Mouse (Mus musculus) T-helper 17 cell (primary cell): ENCODE results near the gene Flcn.

ENCODE experiments used
- in situ Hi-C, 2 experiments: fragments of 300-600 bp; cut with MboI, MseI; formaldehyde crosslinking; loops; 1 replicate in 1 of 2; 2 replicates in 1 of 2; pipeline ENCODE4 v1.15.1; 2025; ENCODE audit warnings: high pct_unique_total_duplicates in 2 of 2

Gene Flcn

DNA sequence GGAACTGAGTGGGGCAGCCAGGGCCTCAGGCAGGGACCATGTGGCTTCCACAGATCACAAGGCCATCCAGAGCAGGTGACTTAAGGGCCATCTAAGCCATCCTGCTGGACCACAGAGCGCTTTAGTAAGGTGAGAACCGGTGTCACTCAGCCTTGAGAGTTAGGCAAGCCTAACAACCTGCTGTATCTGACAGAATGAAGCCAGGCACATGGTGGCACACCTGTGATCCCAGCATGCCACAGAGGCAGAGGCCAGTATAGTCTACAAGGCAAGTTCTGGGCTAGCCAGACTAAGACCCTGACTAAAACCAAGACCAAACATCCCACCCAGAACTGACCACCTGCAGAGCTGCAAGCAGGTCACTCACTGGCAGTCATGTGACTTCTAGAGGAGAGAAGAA is 4.2 kb downstream of the Flcn start:
- in situ Hi-C loops, result no loop called here

DNA sequence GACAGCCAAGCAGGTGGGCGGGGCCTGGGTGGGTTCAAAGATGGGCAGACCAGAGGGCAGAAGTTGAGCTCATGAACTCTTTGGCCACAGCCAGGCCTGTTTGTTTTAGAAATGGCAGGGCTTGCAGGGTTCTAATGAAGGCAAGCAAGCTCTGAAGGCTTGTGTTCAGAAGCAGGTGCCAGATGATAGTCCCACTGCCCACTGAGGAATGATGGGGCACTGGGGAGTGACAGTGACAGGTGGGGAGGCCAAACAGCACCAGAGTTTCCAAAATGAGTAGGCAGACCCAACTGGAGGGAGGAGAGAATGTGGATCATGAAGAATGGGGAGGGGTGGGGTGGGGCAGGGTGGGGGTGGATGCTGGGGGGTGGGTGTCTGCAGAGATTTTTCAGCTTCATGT is 4.6 kb downstream of the Flcn start:
- in situ Hi-C loops, result no loop called here

DNA sequence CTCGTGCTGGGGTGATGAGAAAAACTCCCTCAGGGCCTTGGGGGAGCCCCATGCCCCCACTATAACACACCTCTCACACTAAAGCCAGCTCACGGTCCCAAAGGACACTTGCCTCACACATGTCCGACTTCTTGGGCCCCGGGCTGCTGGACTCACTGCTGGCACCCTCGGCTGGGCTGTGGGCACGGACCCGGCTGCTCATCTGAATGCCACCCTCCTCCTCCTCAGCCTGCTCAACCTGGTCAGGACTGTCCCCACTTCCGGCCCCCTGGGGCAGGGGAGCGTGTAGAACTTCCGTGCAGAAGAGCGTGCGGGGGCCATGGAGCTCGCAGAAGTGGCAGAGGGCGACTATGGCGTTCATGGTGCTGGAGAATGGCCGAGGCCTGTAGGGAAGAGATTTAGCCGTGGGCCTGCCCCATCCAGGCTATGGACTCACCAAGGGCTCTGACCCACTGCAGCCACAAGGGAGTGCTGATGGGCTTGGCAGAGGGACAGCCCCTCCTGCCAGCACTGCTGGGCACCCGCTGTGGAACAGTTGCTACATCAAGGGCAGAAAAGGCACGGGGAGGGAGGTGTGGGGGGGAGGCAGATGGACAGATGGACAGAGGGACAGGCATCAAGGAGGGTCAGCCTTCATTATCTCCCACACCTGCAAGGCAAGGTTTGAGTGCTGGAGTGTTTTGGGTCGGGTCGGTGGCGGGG is 5.3 kb downstream of the Flcn start:
- in situ Hi-C loops, result no loop called here

DNA sequence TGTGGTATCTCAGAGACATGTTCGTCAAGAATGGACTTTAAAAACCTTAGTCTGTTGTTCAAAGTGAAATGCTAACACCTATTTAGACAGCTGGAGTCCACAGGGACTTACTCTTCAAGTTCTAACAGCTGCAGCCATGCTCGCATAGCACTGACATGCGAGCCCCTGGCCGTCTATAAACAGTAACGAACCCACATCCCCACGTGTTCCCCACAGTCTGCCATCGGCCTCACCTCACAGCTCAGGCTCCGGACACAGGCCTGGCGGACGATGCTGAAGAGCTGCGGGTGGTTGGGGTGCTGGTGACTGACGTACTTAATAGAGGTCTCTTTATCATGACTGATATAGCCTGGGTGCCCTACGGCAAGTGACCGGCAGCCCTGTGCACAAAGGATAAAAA is 6.3 kb downstream of the Flcn start:
- in situ Hi-C loops, result no loop called here

DNA sequence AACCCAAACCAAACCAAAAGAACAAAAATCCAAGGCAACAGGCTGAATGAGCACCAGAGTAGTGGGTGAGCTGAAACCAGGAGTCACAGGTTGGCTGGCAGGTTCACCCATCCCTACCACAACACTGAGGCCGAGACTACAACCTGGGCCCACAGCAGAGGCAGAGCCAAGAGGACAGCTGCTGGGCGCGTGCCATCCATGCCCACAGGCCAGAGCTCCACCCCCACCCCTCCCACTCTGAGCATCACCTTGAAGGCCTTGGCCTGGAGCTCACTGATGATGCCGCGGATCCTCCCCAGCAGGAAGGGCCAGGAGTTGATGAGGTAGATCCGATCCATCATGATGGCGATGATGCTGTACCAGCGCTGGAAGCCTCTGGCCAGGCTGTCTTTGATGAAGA is 7.9 kb downstream of the Flcn start:
- in situ Hi-C loops, result no loop called here

DNA sequence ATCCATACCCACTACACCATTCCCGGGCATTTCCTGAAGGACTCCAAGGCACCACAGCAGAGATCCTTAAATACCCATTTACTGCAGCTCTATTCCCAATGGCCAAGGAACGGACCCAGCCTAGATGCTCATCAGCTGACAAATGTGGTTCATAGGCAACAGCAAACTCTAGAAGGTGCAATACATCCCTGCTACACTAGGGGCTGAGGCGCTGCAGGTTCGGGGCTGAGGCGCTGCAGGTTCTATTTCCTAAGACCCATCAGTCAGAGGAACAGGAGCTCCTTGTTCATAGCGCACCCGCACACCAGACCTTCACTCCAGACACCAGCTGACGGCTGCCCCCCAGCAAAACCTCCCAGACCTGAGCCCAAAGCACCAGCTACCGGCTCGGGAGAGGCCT is 9.4 kb downstream of the Flcn start:
- in situ Hi-C loops, result no loop called here

DNA sequence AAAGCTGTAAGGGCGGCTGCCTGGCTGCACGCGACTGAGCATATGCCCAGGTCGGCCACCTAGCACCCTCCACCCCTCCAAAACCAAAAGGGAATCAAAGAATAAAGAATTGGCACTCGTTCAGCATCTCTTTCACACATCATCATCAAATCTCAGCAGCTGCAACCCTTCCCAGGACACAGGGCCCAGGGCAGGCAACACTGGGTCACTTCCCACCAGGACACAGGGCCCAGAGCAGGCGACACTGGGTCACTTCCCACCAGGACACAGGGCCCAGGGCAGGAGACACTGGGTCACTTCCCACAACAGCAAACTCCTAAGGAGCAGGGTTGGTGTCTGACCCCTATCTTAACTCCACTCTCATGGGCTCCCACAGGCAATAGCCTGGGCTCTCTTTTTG is 16.4 kb downstream of the Flcn start:
- in situ Hi-C loops, result no loop called here

DNA sequence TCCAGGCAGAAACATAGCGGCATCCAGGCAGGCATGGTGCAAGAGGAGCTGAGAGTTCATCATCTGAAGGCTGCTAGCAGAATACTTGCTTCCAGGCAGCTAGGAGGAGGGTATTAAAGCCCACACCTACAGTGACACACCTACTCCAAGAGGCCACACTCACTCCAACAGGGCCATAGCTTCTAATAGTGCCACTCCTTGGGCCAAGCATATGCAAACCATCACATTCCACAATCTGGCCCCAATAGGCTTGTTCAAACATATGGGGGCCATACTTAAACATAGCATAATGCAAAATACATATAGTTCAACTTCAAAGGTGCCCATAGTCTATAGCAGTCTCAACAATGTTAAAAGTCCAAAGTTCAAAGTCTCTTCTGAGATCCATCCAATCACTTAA is 20.5 kb downstream of the Flcn start:
- in situ Hi-C loops, result loop anchor here in 1 of 2 experiments (10.0 kb wide), 1 partner anchor 1105 kb away; no protein-coding TSS in a partner anchor

DNA sequence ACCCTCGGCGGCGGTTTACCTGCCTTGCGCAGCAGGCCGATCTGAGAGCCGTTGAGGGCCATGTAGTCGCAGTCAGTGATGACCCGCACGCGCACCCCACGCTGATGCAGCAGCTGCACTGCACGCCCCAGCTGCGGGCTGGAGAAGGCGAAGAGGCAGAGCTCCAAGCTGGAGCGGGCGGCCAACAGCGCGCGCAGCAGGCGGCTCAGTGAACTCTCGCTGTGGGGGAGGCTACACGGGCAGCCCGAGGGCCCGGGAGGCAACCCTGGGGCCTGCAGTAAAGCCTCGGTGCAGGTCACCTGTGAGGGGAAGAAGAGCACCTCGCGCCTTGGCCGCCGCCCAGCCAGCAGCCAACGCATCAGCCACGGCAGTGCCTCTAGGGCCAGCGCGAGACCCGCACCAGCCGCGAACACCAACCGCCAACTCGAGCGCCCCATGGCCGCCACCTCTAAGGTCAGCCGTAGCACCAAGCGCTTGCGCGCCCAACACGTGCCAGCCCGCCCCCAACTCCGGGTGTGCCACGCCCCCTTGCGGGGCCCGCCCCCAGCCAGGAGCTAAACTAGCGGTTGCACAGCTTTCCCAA is 22.5 kb downstream of the Flcn start, which contains the start of gene Pld6:
Gene Pld6 (minus strand): TSS at position 447 of the 583 bp plus-strand sequence.
- in situ Hi-C loops, result loop anchor here in 1 of 2 experiments (10.0 kb wide), 1 partner anchor 1108 kb away; no protein-coding TSS in a partner anchor

DNA sequence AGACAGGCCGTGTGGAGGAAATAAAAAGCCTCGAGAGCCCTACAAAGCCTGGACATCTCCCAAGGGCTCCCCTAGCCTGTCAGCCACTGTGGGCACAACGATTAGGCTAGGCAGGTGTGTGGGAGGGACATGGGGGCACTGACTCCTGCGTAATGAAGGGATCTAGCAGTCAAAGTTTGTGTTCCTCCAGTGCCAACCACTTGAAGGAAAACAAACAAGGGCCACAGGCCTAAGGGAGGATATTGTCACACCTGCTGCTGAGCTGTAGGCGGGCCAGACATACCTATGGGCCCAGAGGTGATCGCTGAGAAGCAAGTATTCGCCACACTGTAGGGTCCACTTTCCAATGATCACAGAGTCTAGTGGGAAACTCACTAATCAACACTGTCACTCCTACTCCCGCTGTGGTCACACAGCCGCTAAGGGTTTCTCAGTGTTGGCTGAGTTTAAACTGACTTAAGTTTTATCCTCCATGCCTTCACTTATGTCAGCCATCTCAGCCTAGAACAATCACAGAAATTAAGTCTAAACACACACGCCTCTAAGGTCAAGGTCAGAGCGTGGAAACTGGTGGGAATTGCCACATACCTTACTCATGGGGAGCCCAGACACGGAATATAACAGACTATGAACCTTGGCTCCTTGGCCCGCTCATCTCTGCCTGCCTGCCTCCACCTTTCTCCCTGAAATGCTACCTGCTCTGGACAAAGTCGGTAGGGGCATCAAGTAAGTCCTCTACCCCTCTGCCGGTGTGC is 23.2 kb downstream of the Flcn start:
- in situ Hi-C loops, result loop anchor here in 1 of 2 experiments (10.0 kb wide), 1 partner anchor 1108 kb away; no protein-coding TSS in a partner anchor

DNA sequence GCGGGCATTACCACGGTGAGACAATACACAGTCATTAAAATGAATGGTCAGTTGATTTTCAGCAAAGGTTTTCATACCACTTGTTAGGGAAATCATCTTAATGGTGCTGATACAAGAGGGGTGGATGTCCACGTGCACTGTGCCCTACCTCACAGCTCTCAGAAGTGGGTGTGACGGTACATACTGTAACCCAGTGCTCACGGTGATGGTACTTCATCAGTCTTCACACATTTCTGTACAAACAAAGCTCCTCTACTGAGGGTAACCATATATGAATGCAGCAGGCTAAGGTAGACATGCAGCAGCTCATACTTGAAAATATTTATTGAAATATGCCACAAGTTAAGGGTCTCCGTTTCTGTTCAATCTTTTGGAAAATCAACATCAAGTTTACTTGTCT is 26.2 kb downstream of the Flcn start:
- in situ Hi-C loops, result loop anchor here in 1 of 2 experiments (10.0 kb wide), 1 partner anchor 1111 kb away; no protein-coding TSS in a partner anchor

DNA sequence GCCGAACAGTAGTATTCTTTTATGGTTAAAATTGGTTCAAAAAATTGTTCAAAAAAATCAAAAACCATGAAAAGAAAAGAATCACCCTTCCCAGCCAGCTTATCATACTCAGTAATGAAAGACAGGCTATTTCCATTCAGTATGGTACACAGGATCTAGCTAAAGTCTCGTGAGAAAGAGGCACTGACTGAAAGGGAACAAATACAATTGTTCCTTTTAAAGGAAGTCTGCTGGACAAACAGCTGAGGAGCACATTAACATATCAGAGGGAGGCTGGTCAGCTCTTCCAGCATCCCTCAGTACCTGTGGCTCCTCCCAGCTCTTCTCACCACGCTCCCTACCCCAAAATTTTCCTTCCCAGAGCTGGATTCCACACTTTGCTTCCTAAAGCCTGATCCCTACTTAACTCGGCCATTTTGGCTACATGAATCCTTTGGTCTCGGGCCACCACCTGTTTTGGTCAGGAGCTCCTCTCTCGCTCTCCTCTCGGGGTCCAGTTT is 27.7 kb downstream of the Flcn start:
- in situ Hi-C loops, result loop anchor here in 1 of 2 experiments (10.0 kb wide), 1 partner anchor 1113 kb away; no protein-coding TSS in a partner anchor

DNA sequence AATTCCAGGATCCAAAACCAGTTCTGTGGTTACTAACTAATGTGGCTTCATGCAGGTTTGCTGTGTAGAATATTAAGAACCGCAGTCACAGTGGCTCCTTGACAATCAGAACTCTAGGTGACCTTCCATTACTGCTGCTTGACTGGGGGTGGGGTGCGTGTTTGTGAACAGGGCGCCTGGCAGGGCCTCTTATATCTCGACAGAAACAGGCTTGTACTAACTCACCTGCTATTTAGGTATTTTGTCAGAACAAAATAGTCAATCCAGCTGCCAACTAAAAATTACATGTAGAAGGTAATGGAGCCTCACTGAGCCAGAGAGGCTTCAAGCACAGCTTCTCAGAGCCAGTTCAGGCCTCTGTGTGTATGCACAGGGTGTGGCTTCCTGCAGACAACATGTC is 29.6 kb downstream of the Flcn start:
- in situ Hi-C loops, result loop anchor here in 1 of 2 experiments (10.0 kb wide), 1 partner anchor 1115 kb away; no protein-coding TSS in a partner anchor

DNA sequence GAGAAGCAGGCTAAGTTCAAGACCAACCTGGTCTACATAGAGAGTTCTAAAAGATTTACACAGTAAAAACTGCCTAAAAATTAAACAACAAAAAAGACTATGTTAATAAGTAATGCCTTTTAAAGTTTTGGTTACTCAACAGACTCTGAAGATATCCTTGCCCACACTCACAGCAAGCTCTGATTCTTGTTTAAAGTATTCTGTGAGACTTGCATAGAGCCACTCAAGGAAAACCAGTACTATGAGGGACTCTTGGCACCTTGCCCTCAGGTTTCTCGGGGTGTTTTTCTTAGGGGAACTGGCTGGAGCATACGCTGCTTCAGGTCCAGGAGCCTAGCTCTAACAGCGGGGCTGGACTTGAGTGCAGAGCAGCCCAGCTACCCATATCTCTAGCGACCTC is 30.4 kb downstream of the Flcn start:
- in situ Hi-C loops, result loop anchor here in 1 of 2 experiments (10.0 kb wide), 1 partner anchor 155 kb away; no protein-coding TSS in a partner anchor

DNA sequence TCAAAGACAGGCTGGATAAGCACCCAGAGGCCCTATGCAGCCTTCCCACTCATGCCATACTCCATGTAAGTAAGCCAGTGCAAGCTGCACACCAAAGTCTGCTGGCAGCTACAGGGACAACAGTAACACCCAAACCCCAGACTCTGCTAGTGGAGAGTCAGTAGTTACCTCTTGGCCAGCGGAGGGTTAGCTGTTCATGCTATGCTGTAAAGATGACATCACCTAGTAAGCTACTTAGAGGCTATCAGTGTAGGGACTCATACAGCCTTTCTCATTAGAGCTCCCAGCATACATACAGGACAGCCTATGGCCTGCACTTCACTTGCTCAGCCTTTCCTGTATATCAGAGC is 31.0 kb downstream of the Flcn start:
- in situ Hi-C loops, result loop anchor here in 1 of 2 experiments (10.0 kb wide), 1 partner anchor 154 kb away; no protein-coding TSS in a partner anchor

DNA sequence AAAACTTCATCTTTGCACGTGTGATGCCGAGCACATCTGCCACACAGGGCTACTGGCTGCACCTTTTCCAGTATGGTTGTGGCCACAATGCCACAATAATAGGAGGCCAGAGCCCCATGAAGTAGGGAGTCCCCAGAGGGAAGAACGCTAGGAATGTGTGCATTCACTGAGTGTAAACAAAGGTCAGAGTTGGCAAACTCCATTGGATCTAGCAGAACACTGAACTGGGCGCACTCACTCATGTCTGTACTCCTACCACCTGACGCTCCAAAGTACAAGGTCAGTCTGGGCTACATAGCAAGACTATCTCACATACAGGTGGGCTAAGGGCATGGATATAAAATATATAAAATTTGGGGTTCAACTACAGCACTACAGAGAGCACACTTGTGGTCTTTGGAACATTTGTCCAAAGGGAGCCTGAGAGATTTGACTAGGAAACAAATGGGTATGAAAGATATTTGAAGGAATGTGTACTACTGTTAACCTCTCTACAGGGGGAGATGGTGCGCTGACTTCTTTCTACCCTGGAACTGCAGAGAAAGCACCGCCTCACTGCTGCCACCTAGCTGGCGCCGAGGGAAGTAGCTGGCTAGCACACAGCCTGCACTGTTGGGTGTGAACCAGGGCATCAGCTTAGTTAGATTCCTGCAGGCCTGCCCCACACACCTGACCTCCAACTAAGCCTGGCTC is 31.5 kb downstream of the Flcn start:
- in situ Hi-C loops, result loop anchor here in 1 of 2 experiments (10.0 kb wide), 1 partner anchor 154 kb away; no protein-coding TSS in a partner anchor

DNA sequence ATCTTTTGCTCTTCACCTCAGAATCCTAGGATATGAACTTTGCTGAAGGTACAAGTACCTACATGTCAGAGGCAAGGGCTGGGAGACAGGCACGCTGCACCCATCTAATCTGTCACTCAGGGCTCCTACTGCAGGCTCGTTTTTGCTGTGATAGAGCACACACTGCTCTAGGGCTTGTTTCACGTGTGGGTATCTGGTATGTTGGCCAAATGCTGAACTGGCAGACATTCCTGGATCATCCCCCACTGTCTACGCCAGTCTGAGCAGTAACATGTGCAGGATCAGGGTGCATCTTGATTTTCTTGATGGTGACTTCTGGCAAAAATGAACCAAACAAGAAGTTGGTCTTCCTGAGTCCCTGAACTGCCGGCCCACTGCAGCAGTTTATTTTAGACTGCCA is 32.6 kb downstream of the Flcn start:
- in situ Hi-C loops, result loop anchor here in 1 of 2 experiments (10.0 kb wide), 1 partner anchor 152 kb away; no protein-coding TSS in a partner anchor

DNA sequence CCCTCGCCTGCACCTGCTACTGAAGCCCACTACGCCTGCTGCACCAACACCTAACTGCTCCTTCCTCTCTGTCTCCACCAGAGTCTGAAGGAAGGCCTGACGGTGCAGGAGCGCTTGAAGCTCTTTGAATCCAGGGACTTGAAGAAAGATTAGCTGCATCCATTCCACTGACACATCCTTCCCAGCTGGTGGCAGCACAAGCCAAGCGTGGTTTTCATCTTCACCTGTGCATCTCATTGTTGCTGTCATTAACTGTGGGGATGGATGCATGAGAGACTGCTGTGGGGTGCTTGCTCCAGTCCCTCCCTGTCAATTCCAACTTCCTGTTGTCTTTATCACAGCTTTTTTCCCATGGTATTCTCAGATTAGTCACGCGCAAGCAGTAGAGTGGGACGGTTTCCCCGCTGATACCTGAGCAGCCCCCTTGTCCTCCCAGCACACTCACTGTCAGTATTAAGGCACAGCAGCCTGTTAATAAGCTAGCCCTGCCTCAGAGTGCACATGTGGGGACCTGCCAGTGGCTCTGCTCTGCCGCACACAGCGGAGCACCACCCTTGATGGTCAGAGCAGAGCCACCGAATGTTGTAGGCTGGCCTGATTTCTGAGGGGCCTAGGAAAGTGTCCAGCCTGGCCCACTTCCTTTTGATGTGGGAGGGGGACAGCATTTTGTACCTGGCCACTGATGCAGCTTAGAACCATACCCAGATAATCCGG is 34.2 kb downstream of the Flcn start:
- in situ Hi-C loops, result loop anchor here in 1 of 2 experiments (10.0 kb wide), 1 partner anchor 151 kb away; no protein-coding TSS in a partner anchor

DNA sequence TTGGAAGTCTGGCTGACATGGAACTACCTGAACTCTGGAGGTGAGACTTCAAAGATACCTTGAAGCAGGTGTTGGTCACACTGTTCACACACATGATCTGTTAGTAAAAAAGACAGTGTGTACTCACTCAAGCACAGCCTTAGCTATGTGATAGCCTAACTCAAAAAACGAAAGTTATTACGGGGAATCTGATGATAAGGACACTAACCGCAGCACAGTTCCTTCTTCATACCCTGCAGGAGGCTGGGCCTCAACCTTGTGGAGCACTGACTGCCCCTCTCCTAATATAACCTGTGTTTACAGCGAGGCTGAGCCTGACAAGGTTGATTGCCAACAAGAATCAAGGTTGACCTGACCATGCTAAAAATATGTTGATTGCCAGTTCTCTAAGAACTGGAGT is 35.3 kb downstream of the Flcn start:
- in situ Hi-C loops, result loop anchor here in 1 of 2 experiments (10.0 kb wide), 1 partner anchor 150 kb away; no protein-coding TSS in a partner anchor

DNA sequence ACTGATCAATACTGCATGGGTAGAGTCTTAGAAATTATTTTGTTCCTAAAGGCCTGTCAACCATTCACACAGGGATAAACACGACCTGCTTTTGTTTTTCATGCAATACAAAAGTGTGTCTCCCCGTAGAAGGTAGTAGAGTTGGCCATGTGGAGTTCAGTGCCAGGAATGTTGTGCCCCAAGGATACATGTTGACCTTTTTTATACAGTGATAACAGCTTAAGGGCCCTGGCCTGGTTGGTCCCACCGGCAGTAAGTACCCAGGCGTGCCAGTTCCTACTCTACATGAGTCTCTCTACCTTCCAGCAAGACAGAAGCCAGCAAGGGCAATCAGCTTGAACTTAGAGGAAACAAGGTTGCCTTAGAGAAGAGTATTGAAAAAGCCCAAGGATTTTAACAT is 36.9 kb downstream of the Flcn start:
- in situ Hi-C loops, result loop anchor here in 1 of 2 experiments (10.0 kb wide), 1 partner anchor 148 kb away; no protein-coding TSS in a partner anchor
